Mouse (Mus musculus) E14TG2a.4 (cell line): ENCODE measurements around the gene Atp9a.

ENCODE experiments used
- CTCF ChIP-seq: conservative IDR thresholded peaks from 2 replicates; pipeline ENCODE4 v1.5.1; 2014; ENCODE audit warnings: low read length
- NANOG ChIP-seq: IDR thresholded peaks from 2 replicates; pipeline ENCODE4 v1.6.1; 2014; ENCODE audit warnings: borderline replicate concordance, low read length, mixed read lengths

DNA sequence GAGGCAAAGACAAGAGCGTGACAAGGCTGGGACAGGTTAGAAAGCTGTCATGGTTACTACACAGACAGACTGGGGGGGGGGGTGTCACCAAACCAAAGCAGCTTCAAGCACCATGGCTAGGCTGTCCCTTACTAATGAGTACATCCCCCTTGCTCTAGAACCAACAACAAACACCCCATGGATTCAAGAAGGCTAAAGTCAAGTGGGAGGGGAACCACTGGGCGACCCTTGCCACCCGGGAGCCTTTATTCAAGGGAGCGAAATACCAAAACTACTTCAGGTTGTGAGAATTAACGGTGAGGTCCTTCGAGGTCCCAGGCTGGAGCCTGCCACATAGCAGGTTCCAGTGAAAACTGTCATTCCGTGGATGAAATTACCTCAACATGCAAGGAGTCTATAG, 21.6 kb upstream of the Atp9a start:
- TF ChIP-seq CTCF, result no peak
- no peak for TF ChIP-seq NANOG
